Mouse (Mus musculus) telencephalon, adult 2 months (tissue): ENCODE measurements around the gene Hacd3.

Experiments used
- DNase-seq: peaks from one replicate; pipeline ENCODE4 v3.0.0-alpha.2; 2011; ENCODE audit warnings: low read depth, low spot score

The Hacd3 gene

GRCm38 (mm10) chr9:64952055-64952454 is 69.4 kb downstream of the Hacd3 start:
- no peak for DNase-seq

DNA sequence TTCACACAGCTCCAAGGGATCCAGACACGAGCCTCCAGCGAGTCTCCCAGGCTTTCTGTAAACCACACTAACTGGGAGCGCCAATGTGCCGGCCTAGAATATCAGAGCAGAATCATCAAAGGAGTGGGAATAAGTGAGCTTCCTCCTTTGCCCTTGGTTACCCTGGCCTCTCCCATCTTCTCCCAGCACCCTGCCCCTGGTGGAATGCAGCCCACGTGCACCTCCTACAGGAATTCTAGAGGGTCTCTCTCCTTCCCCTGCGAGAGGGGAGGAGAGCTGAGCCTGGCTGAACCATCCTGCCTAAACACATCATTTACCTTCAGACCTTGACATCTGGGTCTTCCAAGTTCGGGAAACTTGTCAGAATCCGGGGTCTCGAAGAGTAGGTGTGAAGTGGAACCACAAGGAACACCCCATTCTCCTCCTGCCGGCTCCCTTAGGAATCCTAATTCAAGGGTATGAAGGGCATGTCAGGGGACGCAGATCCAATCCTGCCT is 70.3 kb downstream of the Hacd3 start, which contains the start of gene Slc24a1:
TSS of gene Slc24a1 (minus strand) at position 447 of the 497 bp plus-strand sequence.
- DNase-seq: no peak

DNA sequence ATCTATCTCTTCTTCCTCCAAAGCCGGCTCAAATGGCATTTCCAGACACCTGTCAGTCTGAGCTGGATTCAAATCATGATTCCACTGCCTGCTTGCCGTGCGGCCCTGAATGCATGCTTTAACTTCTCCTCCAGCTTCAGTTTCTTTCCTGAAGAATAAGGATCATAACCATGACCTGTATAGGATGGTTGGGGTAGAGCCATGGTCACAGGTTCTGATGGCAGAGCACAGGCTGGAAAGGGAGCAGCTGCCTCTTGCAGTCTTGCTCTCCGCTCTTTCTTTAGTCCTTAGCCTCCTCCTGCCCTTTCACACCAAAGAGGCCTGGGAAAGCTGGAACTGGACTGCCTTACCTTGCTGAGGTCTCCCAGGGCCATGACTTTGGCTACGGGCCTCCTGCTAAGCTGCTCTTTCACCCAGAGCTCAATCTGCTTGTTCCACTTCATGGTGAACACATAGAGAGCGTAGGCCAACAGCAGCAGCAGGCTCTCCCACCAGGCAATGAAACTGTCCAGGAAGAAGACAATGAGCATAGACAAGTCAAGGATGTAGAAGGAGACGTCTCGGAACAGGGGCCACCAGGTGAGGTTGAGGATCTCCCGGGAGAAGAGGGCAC is 73.9 kb downstream of the Hacd3 start:
- DNase-seq: no peak

GRCm38 (mm10) chr9:64943997-64944396 is 77.5 kb downstream of the Hacd3 start:
- no peak for DNase-seq

- no peak for DNase-seq
These were observed 79.8 kb downstream of the Hacd3 start for GRCm38 (mm10) chr9:64941650-64942049.

- no peak for DNase-seq
These were observed 80.7 kb downstream of the Hacd3 start for GRCm38 (mm10) chr9:64940731-64941346.

GRCm38 (mm10) chr9:64939790-64940189 is 81.7 kb downstream of the Hacd3 start:
- no peak for DNase-seq

- DNase-seq: no peak
These were observed 82.2 kb downstream of the Hacd3 start for GRCm38 (mm10) chr9:64939281-64939680.

DNA sequence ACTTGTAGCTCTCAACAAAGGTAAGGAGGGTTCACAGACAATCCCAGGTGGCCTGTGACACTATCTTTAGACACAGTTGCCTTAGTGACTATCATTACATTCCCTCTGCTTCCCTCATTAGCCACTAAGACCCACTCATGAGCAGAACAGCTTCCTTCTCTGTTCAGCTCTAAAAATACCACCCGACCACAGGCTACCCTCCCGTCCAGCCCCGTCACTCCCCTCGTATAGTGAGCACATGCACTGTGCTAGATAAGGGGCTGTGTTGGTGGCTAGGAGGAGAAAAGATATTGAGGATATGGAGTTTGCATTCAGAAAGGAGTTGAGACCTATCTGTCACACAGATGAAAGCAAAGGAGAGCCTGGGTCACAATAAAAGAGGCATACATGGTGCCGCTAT is 83.0 kb downstream of the Hacd3 start:
- no peak for DNase-seq

DNA sequence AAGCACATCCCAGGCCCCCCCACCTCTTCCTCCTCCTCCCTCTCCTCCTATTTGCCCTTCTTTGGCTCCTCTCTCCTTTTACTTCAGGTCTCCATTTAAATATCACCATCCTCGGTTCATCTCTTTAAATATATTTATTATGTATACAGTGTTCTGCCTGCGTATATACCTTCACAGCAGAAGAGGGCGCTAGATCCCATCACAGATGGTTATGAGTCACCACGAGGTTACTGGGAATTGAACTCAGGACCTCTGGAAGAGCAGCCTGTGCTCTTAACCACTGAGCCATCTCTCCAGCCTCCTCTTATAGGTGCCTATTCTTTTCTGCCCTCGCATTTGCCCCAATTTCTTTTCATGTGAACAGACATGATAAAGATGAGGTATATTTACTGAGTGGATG is 84.0 kb downstream of the Hacd3 start:
- no peak for DNase-seq
